Mouse (Mus musculus) embryonic fibroblast, embryonic 13.5 days (primary cell): Measurements from ENCODE around the gene Ifi206.
"Not testable (repeated sequence)": the region's sequence is repeated elsewhere in the genome, so short reads cannot be mapped to it uniquely, and the experiment has no call there.

Experiments used
- CTCF ChIP-seq: IDR thresholded peaks from 2 replicates; pipeline ENCODE4 v1.5.1; 2011; ENCODE audit warnings: mild to moderate bottlenecking, control low read depth, low read length, moderate library complexity, borderline replicate concordance; ENCODE audit not compliant: insufficient read depth
- POLR2A ChIP-seq: IDR thresholded peaks from 2 replicates; pipeline ENCODE4 v1.6.1; 2011; ENCODE audit warnings: low read depth, mild to moderate bottlenecking, control low read depth, low read length, moderate library complexity

DNA sequence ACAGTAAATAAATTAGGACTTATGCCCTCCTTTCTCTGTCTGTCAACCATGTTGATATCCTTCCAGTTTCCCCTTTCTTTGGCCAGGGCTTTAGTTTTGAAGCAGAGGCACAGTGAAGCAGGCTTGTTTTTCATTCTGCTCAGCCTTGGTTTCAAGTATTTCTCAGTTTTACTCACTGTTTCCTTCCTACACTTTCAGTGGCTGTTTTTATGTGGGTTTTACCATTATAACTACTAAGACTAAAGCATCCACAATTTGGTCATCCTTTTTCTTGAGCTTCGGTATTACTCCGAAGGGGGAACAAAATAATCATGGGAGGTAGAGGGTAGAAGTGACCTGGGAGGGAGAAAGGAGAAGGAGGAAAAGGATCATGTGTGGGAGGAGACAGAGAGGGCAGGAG is 19.8 kb upstream of the Ifi206 start:
- not testable (repeated sequence) for TF ChIP-seq POLR2A, CTCF
